Mouse (Mus musculus): ENCODE measurements around the gene Slc5a11. TPM values are rescaled to one million over a fixed set of nuclear protein-coding genes. Genes with fewer than 3 reads are reported as not detected.

Slc5a11 gene
- total RNA-seq, 2 experiments from 2014 or later: 0.16 to 0.19 TPM

GRCm38 (mm10) chr7:123276568-123276967, 62.0 kb downstream of the Slc5a11 start:
- DNase-seq (ENCODE audit: low spot score in 2 of 2): no peak

GRCm38 (mm10) chr7:123279797-123280196, 65.2 kb downstream of the Slc5a11 start:
- DNase-seq (ENCODE audit: low spot score in 2 of 2): no peak

GRCm38 (mm10) chr7:123283826-123284225, 69.2 kb downstream of the Slc5a11 start:
- no peak for DNase-seq (ENCODE audit: low spot score in 2 of 2)

GRCm38 (mm10) chr7:123285896-123286295, 71.3 kb downstream of the Slc5a11 start:
- no peak for DNase-seq (ENCODE audit: low spot score in 2 of 2)

- no peak for DNase-seq (ENCODE audit: low spot score in 2 of 2)
Measured at GRCm38 (mm10) chr7:123287903-123288302, 73.3 kb downstream of the Slc5a11 start.

GRCm38 (mm10) chr7:123289176-123289575, 74.6 kb downstream of the Slc5a11 start:
- DNase-seq (ENCODE audit: low spot score in 2 of 2): no peak

GRCm38 (mm10) chr7:123291942-123292341, 77.4 kb downstream of the Slc5a11 start:
- no peak for DNase-seq (ENCODE audit: low spot score in 2 of 2)

GRCm38 (mm10) chr7:123293898-123294297, 79.3 kb downstream of the Slc5a11 start:
- no peak for DNase-seq (ENCODE audit: low spot score in 2 of 2)

- DNase-seq (ENCODE audit: low spot score in 2 of 2): no peak
Measured at GRCm38 (mm10) chr7:123295423-123295822, 80.8 kb downstream of the Slc5a11 start.

- DNase-seq (ENCODE audit: low spot score in 2 of 2): no peak
Measured at GRCm38 (mm10) chr7:123296097-123296496, 81.5 kb downstream of the Slc5a11 start.

GRCm38 (mm10) chr7:123298225-123298624, 83.6 kb downstream of the Slc5a11 start:
- DNase-seq (ENCODE audit: low spot score in 2 of 2): no peak

GRCm38 (mm10) chr7:123300258-123300657, 85.7 kb downstream of the Slc5a11 start:
- DNase-seq (ENCODE audit: low spot score in 2 of 2): no peak

GRCm38 (mm10) chr7:123305397-123305796, 90.8 kb downstream of the Slc5a11 start:
- DNase-seq (ENCODE audit: low spot score in 2 of 2): no peak

- DNase-seq (ENCODE audit: low spot score in 2 of 2): no peak
Measured at GRCm38 (mm10) chr7:123307236-123307635, 92.7 kb downstream of the Slc5a11 start.

GRCm38 (mm10) chr7:123307887-123308558, 93.4 kb downstream of the Slc5a11 start:
- no peak for DNase-seq (ENCODE audit: low spot score in 2 of 2)

GRCm38 (mm10) chr7:123311836-123312235, 97.3 kb downstream of the Slc5a11 start:
- no peak for DNase-seq (ENCODE audit: low spot score in 2 of 2)

- DNase-seq (ENCODE audit: low spot score in 2 of 2): no peak
Measured at GRCm38 (mm10) chr7:123312738-123313137, 98.2 kb downstream of the Slc5a11 start.

- no peak for DNase-seq (ENCODE audit: low spot score in 2 of 2)
Measured at GRCm38 (mm10) chr7:123322452-123323121, 108.0 kb downstream of the Slc5a11 start.

Other genes with a start within 250 kb of the Slc5a11 start
- 10 to 100 TPM; 57.6 to 70.6 TPM for gene Rbbp6, start 249.1 kb upstream of the Slc5a11 start, total RNA-seq (2021)
- gene Tnrc6a, start 90.9 kb upstream of the Slc5a11 start, total RNA-seq (2021): 10 to 100 TPM; 48.4 to 53.6 TPM
- gene Lcmt1, start 155.0 kb downstream of the Slc5a11 start, total RNA-seq (2021): 10 to 100 TPM; 85.1 to 87.4 TPM
- gene Arhgap17, start 155.1 kb downstream of the Slc5a11 start, total RNA-seq (2021): 10 to 100 TPM; 20.0 to 22.6 TPM
- not detected for gene Aqp8, start 247.5 kb downstream of the Slc5a11 start, total RNA-seq (2021)